Mouse (Mus musculus): ENCODE results near the gene Fam193a. TPM values are rescaled to one million over a fixed set of nuclear protein-coding genes. Genes with fewer than 3 reads are reported as not detected.

The Fam193a gene
- polyA plus RNA-seq, 1 experiment from 2014 or later: 3.3 TPM

GRCm38 (mm10) chr5:34336097-34336774 is 33.5 kb upstream of the Fam193a start, which contains the start of gene Rnf4:
Gene Rnf4, plus strand, starts transcription at chr5:34336289.
- no peaks in the 10 kb centered on the region for H3K36me3 ChIP-seq (ENCODE audit: control insufficient read depth, insufficient read depth)
- peaks cover 19% of the 10 kb centered on the region for H3K4me1 ChIP-seq (ENCODE audit: control insufficient read depth, low read depth, low read length)
- peak within 1 kb of the TSS; percentile 96 for H3K27ac ChIP-seq (ENCODE audit: low read length)
- no peaks in the 10 kb centered on the region for H3K9me3 ChIP-seq (replicated peaks; ENCODE audit: control insufficient read depth, low read length)
- peak within 1 kb of the TSS; percentile 97 for H3K4me2 ChIP-seq (ENCODE audit: low read depth, low read length)
- WGBS (ENCODE audit: insufficient replicate concordance): under 1% methylated on average over 67 of the region's 67 CpGs
- H3K9ac ChIP-seq (ENCODE audit: low read depth, low read length): peak within 1 kb of the TSS; percentile 97
- ATAC-seq (ENCODE audit: low read depth): peak; percentile 96
- H3K4me3 ChIP-seq (ENCODE audit: low read depth, low read length): peak within 1 kb of the TSS; percentile 99
- H3K27me3 ChIP-seq (ENCODE audit: control insufficient read depth, insufficient read depth, low read depth, low read length): no peaks in the 10 kb centered on the region

- H3K4me2 ChIP-seq (ENCODE audit: low read depth, low read length): peak overlapping the region; percentile 97
- ATAC-seq (ENCODE audit: low read depth): peak; percentile 50
- no peaks in the 10 kb centered on the region for H3K36me3 ChIP-seq (ENCODE audit: control insufficient read depth, insufficient read depth)
- peak overlapping the region; percentile 99 for H3K4me3 ChIP-seq (ENCODE audit: low read depth, low read length)
- H3K9ac ChIP-seq (ENCODE audit: low read depth, low read length): peak overlapping the region; percentile 97
- H3K27ac ChIP-seq (ENCODE audit: low read length): peak overlapping the region; percentile 96
- H3K9me3 ChIP-seq (replicated peaks; ENCODE audit: control insufficient read depth, low read length): no peaks in the 10 kb centered on the region
- under 1% methylated on average over 42 of the region's 42 CpGs for WGBS (ENCODE audit: insufficient replicate concordance)
- H3K27me3 ChIP-seq (ENCODE audit: control insufficient read depth, insufficient read depth, low read depth, low read length): no peaks in the 10 kb centered on the region
- peaks cover 19% of the 10 kb centered on the region for H3K4me1 ChIP-seq (ENCODE audit: control insufficient read depth, low read depth, low read length)
Observed at GRCm38 (mm10) chr5:34336775-34337450, 32.8 kb upstream of the Fam193a start.

- Histone ChIP-seq H3K4me3 (ENCODE audit: low read depth, low read length) (no peak overlapping the region), H3K4me1 (ENCODE audit: control insufficient read depth, low read depth, low read length) (peaks cover 18% of the 10 kb centered on the region), H3K27me3 (ENCODE audit: control insufficient read depth, insufficient read depth, low read depth, low read length) (no peaks in the 10 kb centered on the region), H3K36me3 (ENCODE audit: control insufficient read depth, insufficient read depth) (peaks cover 10% of the 10 kb centered on the region), H3K9ac (ENCODE audit: low read depth, low read length) (no peak overlapping the region), H3K9me3 (replicated peaks; ENCODE audit: control insufficient read depth, low read length) (no peaks in the 10 kb centered on the region), H3K27ac (ENCODE audit: low read length) (no peak overlapping the region), H3K4me2 (ENCODE audit: low read depth, low read length) (no peak overlapping the region)
- 68% methylated on average over 6 of the region's 6 CpGs for WGBS (ENCODE audit: insufficient replicate concordance)
- no peak for ATAC-seq (ENCODE audit: low read depth)
Observed at GRCm38 (mm10) chr5:34340246-34340645, 29.5 kb upstream of the Fam193a start.

- 78% methylated on average over 3 of the region's 3 CpGs for WGBS (ENCODE audit: insufficient replicate concordance)
- no peak overlapping the region for H3K4me2 ChIP-seq (ENCODE audit: low read depth, low read length)
- H3K4me1 ChIP-seq (ENCODE audit: control insufficient read depth, low read depth, low read length): no peaks in the 10 kb centered on the region
- no peaks in the 10 kb centered on the region for H3K27me3 ChIP-seq (ENCODE audit: control insufficient read depth, insufficient read depth, low read depth, low read length)
- H3K36me3 ChIP-seq (ENCODE audit: control insufficient read depth, insufficient read depth): peaks cover 54% of the 10 kb centered on the region
- H3K4me3 ChIP-seq (ENCODE audit: low read depth, low read length): no peak overlapping the region
- H3K27ac ChIP-seq (ENCODE audit: low read length): no peak overlapping the region
- no peak overlapping the region for H3K9ac ChIP-seq (ENCODE audit: low read depth, low read length)
- no peak for ATAC-seq (ENCODE audit: low read depth)
- no peaks in the 10 kb centered on the region for H3K9me3 ChIP-seq (replicated peaks; ENCODE audit: control insufficient read depth, low read length)
Observed at GRCm38 (mm10) chr5:34352084-34352631, 17.6 kb upstream of the Fam193a start.

GRCm38 (mm10) chr5:34360261-34360660 is 9.5 kb upstream of the Fam193a start:
- Histone ChIP-seq H3K4me3 (ENCODE audit: low read depth, low read length) (no peak overlapping the region), H3K27me3 (ENCODE audit: control insufficient read depth, insufficient read depth, low read depth, low read length) (no peaks in the 10 kb centered on the region), H3K4me1 (ENCODE audit: control insufficient read depth, low read depth, low read length) (no peaks in the 10 kb centered on the region), H3K27ac (ENCODE audit: low read length) (no peak overlapping the region), H3K36me3 (ENCODE audit: control insufficient read depth, insufficient read depth) (peaks cover 6% of the 10 kb centered on the region; the same call in 1 of the 2 replicates), H3K4me2 (ENCODE audit: low read depth, low read length) (no peak overlapping the region), H3K9ac (ENCODE audit: low read depth, low read length) (no peak overlapping the region), H3K9me3 (replicated peaks; ENCODE audit: control insufficient read depth, low read length) (no peaks in the 10 kb centered on the region)
- ATAC-seq (ENCODE audit: low read depth): no peak
- WGBS (ENCODE audit: insufficient replicate concordance): 75% methylated on average over 3 of the region's 3 CpGs

- peaks cover under 1% of the 10 kb centered on the region; the same call in 1 of the 2 replicates for H3K36me3 ChIP-seq (ENCODE audit: control insufficient read depth, insufficient read depth)
- H3K4me1 ChIP-seq (ENCODE audit: control insufficient read depth, low read depth, low read length): no peaks in the 10 kb centered on the region
Observed at GRCm38 (mm10) chr5:34363115-34363514, 6.6 kb upstream of the Fam193a start.

GRCm38 (mm10) chr5:34368551-34369290 is 1.0 kb upstream of the Fam193a start:
- peak overlapping the region; percentile 3; the same call in 1 of the 2 replicates for H3K27ac ChIP-seq (ENCODE audit: low read length)
- peak overlapping the region; percentile 78 for H3K4me2 ChIP-seq (ENCODE audit: low read depth, low read length)
- H3K4me1 ChIP-seq (ENCODE audit: control insufficient read depth, low read depth, low read length): peaks cover 19% of the 10 kb centered on the region
- 65% methylated on average over 7 of the region's 7 CpGs for WGBS (ENCODE audit: insufficient replicate concordance)
- H3K9me3 ChIP-seq (replicated peaks; ENCODE audit: control insufficient read depth, low read length): no peaks in the 10 kb centered on the region
- no peaks in the 10 kb centered on the region for H3K27me3 ChIP-seq (ENCODE audit: control insufficient read depth, insufficient read depth, low read depth, low read length)
- ATAC-seq (ENCODE audit: low read depth): no peak
- peak overlapping the region; percentile 93 for H3K4me3 ChIP-seq (ENCODE audit: low read depth, low read length)
- no peaks in the 10 kb centered on the region for H3K36me3 ChIP-seq (ENCODE audit: control insufficient read depth, insufficient read depth)
- peak overlapping the region; percentile 65 for H3K9ac ChIP-seq (ENCODE audit: low read depth, low read length)

More at GRCm38 (mm10) chr5:34363115-34363514, 6.6 kb upstream of the Fam193a start:
- Histone ChIP-seq H3K4me2 (ENCODE audit: low read depth, low read length) (no peak overlapping the region), H3K27me3 (ENCODE audit: control insufficient read depth, insufficient read depth, low read depth, low read length) (no peaks in the 10 kb centered on the region), H3K27ac (ENCODE audit: low read length) (no peak overlapping the region), H3K4me3 (ENCODE audit: low read depth, low read length) (no peak overlapping the region), H3K9me3 (replicated peaks; ENCODE audit: control insufficient read depth, low read length) (no peaks in the 10 kb centered on the region), H3K9ac (ENCODE audit: low read depth, low read length) (no peak overlapping the region)
- no peak for ATAC-seq (ENCODE audit: low read depth)

- Histone ChIP-seq H3K27ac (ENCODE audit: low read length) (peak overlapping the region; percentile 80), H3K4me3 (ENCODE audit: low read depth, low read length) (peak overlapping the region; percentile 93), H3K4me2 (ENCODE audit: low read depth, low read length) (peak overlapping the region; percentile 89), H3K9me3 (replicated peaks; ENCODE audit: control insufficient read depth, low read length) (no peaks in the 10 kb centered on the region), H3K27me3 (ENCODE audit: control insufficient read depth, insufficient read depth, low read depth, low read length) (no peaks in the 10 kb centered on the region), H3K36me3 (ENCODE audit: control insufficient read depth, insufficient read depth) (no peaks in the 10 kb centered on the region), H3K9ac (ENCODE audit: low read depth, low read length) (peak overlapping the region; percentile 92), H3K4me1 (ENCODE audit: control insufficient read depth, low read depth, low read length) (peaks cover 19% of the 10 kb centered on the region)
- ATAC-seq (ENCODE audit: low read depth): peak; percentile 22
- under 1% methylated on average over 51 of the region's 114 CpGs for WGBS (ENCODE audit: insufficient replicate concordance)
Observed at GRCm38 (mm10) chr5:34370022-34370823, 490 bp downstream of the Fam193a start.

All from liver, embryonic 16.5 days (tissue).